In the genomic region with DNA sequence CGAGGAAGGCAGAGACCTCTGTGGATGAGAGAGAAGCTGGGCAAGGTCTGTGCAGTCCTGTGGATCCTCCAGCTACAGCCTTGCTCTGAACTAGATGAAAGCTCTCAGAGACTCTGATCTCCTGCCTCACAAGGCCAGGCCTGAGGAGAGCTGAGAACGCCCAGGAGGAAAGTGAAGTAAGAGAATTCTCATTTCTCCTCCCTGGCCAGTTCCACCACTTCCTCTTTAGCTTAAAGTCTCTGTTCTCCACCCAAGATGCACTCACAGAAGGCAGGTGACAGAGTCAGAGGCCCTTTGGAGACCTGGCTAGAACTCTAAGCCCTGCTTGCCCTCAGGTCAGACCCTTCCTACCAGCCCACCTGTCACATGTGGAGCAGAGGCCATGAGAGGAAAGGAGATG, we compare ENCODE assay signal across 21 mouse cellular contexts. TPM values are rescaled to one million over a fixed set of nuclear protein-coding genes. Genes with fewer than 3 reads are reported as not detected.
A peak's percentile ranks its signal among the peaks of the same experiment; 100 is the strongest.
DNase-seq lines count a peak whose midpoint lies in the region; ATAC-seq and TF ChIP-seq lines count a peak whose summit lies in the region.
"Not testable (repeated sequence)": the region's sequence is repeated elsewhere in the genome, so short reads cannot be mapped to it uniquely, and the experiment has no call there.
"Had no signal": no experiment of that assay in that cellular context is flagged by ENCODE, and none has a peak within 500 bp of the region (broad histone marks: within the 10 kb centered on the region; RNA-seq: fewer than 3 reads in every experiment).

A gene (minus strand): TSS at position 173 of the 400 bp plus-strand sequence.

- H3K9ac ChIP-seq in liver, postnatal 0 days (replicated peaks) = not testable (repeated sequence)

- H3K27me3 ChIP-seq in liver, postnatal 0 days (ENCODE audit: insufficient read depth, low read length); splenic B cell, adult 2 months (ENCODE audit: control insufficient read depth, insufficient read depth, low read length, poor library complexity, severe bottlenecking): not testable (repeated sequence)

- not testable (repeated sequence) for TF ChIP-seq CTCF in bone marrow, adult 2 months (IDR thresholded peaks at IDR 0.05; ENCODE audit: control insufficient read depth, insufficient read depth, low read length); liver, postnatal 0 days (IDR thresholded peaks at IDR 0.05; ENCODE audit: low read depth)

- H3K9me3 ChIP-seq in liver, postnatal 0 days (ENCODE audit: low read length) = not testable (repeated sequence)

- H3K4me3 ChIP-seq in bone marrow, adult 2 months (replicated peaks; ENCODE audit: control insufficient read depth, low read depth, low read length) = peak within 1 kb of the TSS; percentile 34
- not testable (repeated sequence) for H3K4me3 ChIP-seq in liver, postnatal 0 days (ENCODE audit: low read depth, low read length); macrophage (ENCODE audit: inconsistent target)

- H3K4me2 ChIP-seq in liver, postnatal 0 days (ENCODE audit: low read depth, low read length) = not testable (repeated sequence)

- not testable (repeated sequence) for TF ChIP-seq POLR2A in bone marrow, adult 2 months (IDR thresholded peaks at IDR 0.05; ENCODE audit: borderline replicate concordance, control insufficient read depth, low read depth, low read length)

- DNase-seq in heart, adult 11 months = peak; percentile 29
- DNase-seq in liver, postnatal 0 days = not testable (repeated sequence)
- peak; percentile 16 for DNase-seq in splenic B cell, adult 2 months (ENCODE audit: low read depth, low spot score)

- TF ChIP-seq EP300 in liver, postnatal 0 days (IDR thresholded peaks at IDR 0.05; ENCODE audit: low read depth) = not testable (repeated sequence)

- peak; percentile 82 for ATAC-seq in common myeloid progenitor, adult 5-6 weeks (replicated peaks; ENCODE audit: low read depth, poor library complexity, severe bottlenecking)
- not testable (repeated sequence) for ATAC-seq in liver, postnatal 0 days
- peak; percentile 84 for ATAC-seq in megakaryocyte progenitor cell, adult 5-6 weeks (replicated peaks; ENCODE audit: poor library complexity)
- peak; percentile 56; the same call in 1 of the 2 replicates for ATAC-seq in neutrophil, adult 5-6 weeks (ENCODE audit: extremely low read depth, insufficient number of reproducible peaks, low FRiP score, poor library complexity, severe bottlenecking)

- not testable (repeated sequence) for H3K79me2 ChIP-seq in macrophage (ENCODE audit: inconsistent target)

- peak within 1 kb of the TSS; percentile 78 for H3K27ac ChIP-seq in bone marrow, adult 2 months (ENCODE audit: control insufficient read depth, insufficient read depth, low read depth, low read length, poor library complexity)
- H3K27ac ChIP-seq in liver, postnatal 0 days (ENCODE audit: low read depth) = peak within 1 kb of the TSS; percentile 66
- peak within 1 kb of the TSS; percentile 61 for H3K27ac ChIP-seq in macrophage

- not testable (repeated sequence) for H3K4me1 ChIP-seq in bone marrow, adult 2 months (ENCODE audit: control insufficient read depth, insufficient read depth, low read length); liver, postnatal 0 days (ENCODE audit: insufficient read depth)

- H3K36me3 ChIP-seq in liver, postnatal 0 days (replicated peaks; ENCODE audit: insufficient read depth, low read length); macrophage (ENCODE audit: inconsistent target); splenic B cell, adult 2 months (ENCODE audit: control insufficient read depth, insufficient read depth, low read length, poor library complexity, severe bottlenecking): not testable (repeated sequence)

- 10% methylated on average over 2 of the region's 2 CpGs for WGBS in bone marrow, adult 2 months
- 55% methylated on average over 2 of the region's 2 CpGs for WGBS in liver, postnatal 0 days (ENCODE audit: insufficient replicate concordance)
- 20% methylated on average over 1 of the region's 2 CpGs for WGBS in macrophage (ENCODE audit: missing documents)

RNA-seq across cellular contexts. Expression of the gene that starts here (rescaled TPM):
- polyA plus RNA-seq in bone marrow, adult 2 months (2011; ENCODE audit: insufficient read depth, insufficient read length, low replicate concordance, missing spikeins) = 3.3 and 8.2 TPM in 2 replicates
- 0.29 and 0.37 TPM in 2 replicates for total RNA-seq in common myeloid progenitor, adult 5-6 weeks (2017)
- 1.6 and 1.7 TPM in 2 replicates for polyA plus RNA-seq in liver, postnatal 0 days (2015; fragmentation: Nextera tagmentation; extraction: Ambion mirVana)
- total RNA-seq in macrophage (2018; cell fraction: chromatin; rRNA removed) = 1 to 10 TPM in 22 of 26 experiments, under 1 TPM in 4; 0.40 to 9.8 (median 3.1) TPM
- total RNA-seq in macrophage (2018; cell fraction: cytosol; rRNA removed) = 10 to 100 TPM in 23 of 26 experiments, 1 to 10 TPM in 3; 8.4 to 37.5 (median 17.7) TPM
- total RNA-seq in macrophage (2018; cell fraction: nucleus; rRNA removed) = 10 to 100 TPM in 16 of 26 experiments, 1 to 10 TPM in 10; 1.5 to 50.8 (median 13.9) TPM
- polyA plus RNA-seq in macrophage (2018) = 20.1 to 48.7 TPM (median 26.5 TPM) in 3 replicates
- total RNA-seq in megakaryocyte progenitor cell, adult 5-6 weeks (2015) = 1.0 and 2.3 TPM in 2 replicates
- total RNA-seq in megakaryocyte progenitor cell, adult 5-6 weeks (2017) = 2.8 and 3.9 TPM in 2 replicates
- 129 and 143 TPM in 2 replicates for total RNA-seq in neutrophil, adult 5-6 weeks (2017)
- total RNA-seq: adrenal gland, postnatal 14 days; adrenal gland, postnatal 36 days had no signal
- polyA plus RNA-seq: activated CD4-positive, CD25-positive, alpha-beta regulatory T cell, adult 4 months; C2C12; embryonic facial prominence, embryonic 11.5 days; embryonic facial prominence, embryonic 13.5 days; embryonic facial prominence, embryonic 15.5 days; erythroblast, embryonic 14.5 days; forebrain, embryonic 10.5 days; forebrain, embryonic 12.5 days; forebrain, embryonic 14.5 days; forebrain, embryonic 16.5 days; G1E had no signal

Comparison
In these comparisons a context has a peak if more than half of its experiments do, and no peak if none do; other contexts are left out.
1. RNA of the gene that starts here (total RNA-seq): 129 to 143 TPM in neutrophil, adult 5-6 weeks; 1.0 to 3.9 TPM in megakaryocyte progenitor cell, adult 5-6 weeks and 0.29 to 0.37 TPM in common myeloid progenitor, adult 5-6 weeks; every median in the first group is over 10 times any median in the second.
2. Peak in ATAC-seq in common myeloid progenitor, adult 5-6 weeks; RNA of the gene not detected or under 1 TPM.
3. Peak in every context shown above with its lines, with median percentiles within 50 percentile points of each other: H3K27ac ChIP-seq.